Mouse (Mus musculus): ENCODE measurements around the gene Sspn.

GRCm38 (mm10) chr6:145885069-145885468, 46.4 kb upstream of the Sspn start:
- no peak for TF ChIP-seq MYOG (IDR thresholded peaks at IDR 0.05; ENCODE audit: control insufficient read depth in 1 of 3, insufficient read depth in 1 of 3, insufficient read length in 2 of 3, low read depth in 2 of 3)
- TF ChIP-seq CEBPB (IDR thresholded peaks at IDR 0.05; ENCODE audit: insufficient read depth, poor library complexity, severe bottlenecking), result no peak
- no peak for TF ChIP-seq POLR2A (IDR thresholded peaks at IDR 0.05; ENCODE audit: insufficient read length, low read depth)
- TF ChIP-seq MAX (IDR thresholded peaks at IDR 0.05; ENCODE audit: low read depth), result no peak
- TF ChIP-seq TCF12 (IDR thresholded peaks at IDR 0.05; ENCODE audit: insufficient read depth, poor library complexity, severe bottlenecking), result no peak

Data from myocyte (in vitro differentiated cells).